Mouse (Mus musculus) midbrain, postnatal 0 days (tissue): ENCODE measurements around the gene Gtf2h4. TPM values are rescaled to one million over a fixed set of nuclear protein-coding genes. Genes with fewer than 3 reads are reported as not detected.

Experiments used
- ATAC-seq: fragments of 200-750 bp; cut with Nextera tagmentation; 2 replicates; pipeline ENCODE4 v1.8.0; 2017; ENCODE audit warnings: moderate number of reproducible peaks, mild to moderate bottlenecking, moderate TSS enrichment, moderate library complexity; ENCODE audit not compliant: low FRiP score
- DNase-seq: peaks from one replicate; pipeline ENCODE4 v3.0.0-alpha.2; 2015; ENCODE audit warnings: low spot score
- H3K27ac ChIP-seq: fragments of 300-500 bp; sonication (generic); 2 replicates; pipeline ENCODE4 v1.5.1; 2014; ENCODE audit warnings: low read depth, mild to moderate bottlenecking, low read length, mixed read lengths
- H3K27me3 ChIP-seq: fragments of 300-500 bp; sonication (generic); 2 replicates; pipeline ENCODE4 v1.6.1; 2014; ENCODE audit warnings: low read length, control low read depth, mixed read lengths; ENCODE audit not compliant: insufficient read depth
- H3K36me3 ChIP-seq: fragments of 300-500 bp; sonication (generic); 2 replicates; pipeline ENCODE4 v1.6.1; 2014; ENCODE audit warnings: low read length, control low read depth, mixed read lengths; ENCODE audit not compliant: insufficient read depth
- H3K4me1 ChIP-seq: fragments of 300-500 bp; sonication (generic); 2 replicates; pipeline ENCODE4 v1.6.1; 2014; ENCODE audit warnings: mild to moderate bottlenecking, control low read depth, antibody characterized with exemption, low read length, mixed read lengths; ENCODE audit not compliant: insufficient read depth
- H3K4me2 ChIP-seq: fragments of 300-500 bp; sonication (generic); 2 replicates; pipeline ENCODE4 v1.6.1; 2014; ENCODE audit warnings: low read depth, mild to moderate bottlenecking, low read length, mixed read lengths; ENCODE audit not compliant: poor library complexity, severe bottlenecking
- H3K4me3 ChIP-seq: fragments of 300-500 bp; sonication (generic); 2 replicates; pipeline ENCODE4 v1.5.1; 2014; ENCODE audit warnings: low read depth, mild to moderate bottlenecking, low read length, moderate library complexity
- H3K9ac ChIP-seq: fragments of 300-500 bp; sonication (generic); replicated peaks from 2 replicates; pipeline ENCODE4 v1.6.1; 2014; ENCODE audit warnings: mild to moderate bottlenecking, low read length, moderate library complexity, mixed read lengths; ENCODE audit not compliant: poor library complexity, severe bottlenecking
- H3K9me3 ChIP-seq: fragments of 300-500 bp; sonication (generic); 2 replicates; pipeline ENCODE4 v1.6.1; 2016; ENCODE audit warnings: low read length, control low read depth
- CTCF ChIP-seq: IDR thresholded peaks from 2 replicates; pipeline ENCODE4 v1.5.1; 2016; ENCODE audit warnings: antibody characterized with exemption, mild to moderate bottlenecking
- WGBS: fragments of 180-500 bp; shearing (Covaris S2); extraction: QIAGEN DNeasy Blood & Tissue Kit; methylation state at CpG from one replicate; pipeline ENCODE4 v1.1.7; 2014; 5-methylcytosine and 5-hydroxymethylcytosine counted together
- polyA plus RNA-seq: library from polyadenylated mRNA; unstranded; fragments of >200 nt; fragmentation: Nextera tagmentation; extraction: Ambion mirVana; gene quantifications from 2 replicates; pipeline ENCODE4 v1.2.1, GENCODE M21; 2015
- total RNA-seq: library from RNA; depleted of rRNA; stranded (reverse); fragments of >200 nt; gene quantifications from 2 replicates; pipeline ENCODE4 v1.2.3, GENCODE M21; 2014

The Gtf2h4 gene
- total and polyA plus RNA-seq, 2 experiments from 2014 or later = 17.8 to 27.7 TPM

GRCm38 (mm10) chr17:35703065-35703464 is 29.5 kb upstream of the Gtf2h4 start:
- ATAC-seq (no peak), DNase-seq (peak; percentile 35)
- H3K4me1 ChIP-seq = peaks cover 16% of the 10 kb centered on the region; the same call in 1 of the 2 replicates
- H3K27ac ChIP-seq = peak overlapping the region; percentile 98
- H3K4me2 ChIP-seq = peak overlapping the region; percentile 80
- no peak for TF ChIP-seq CTCF
- H3K4me3 ChIP-seq = peak overlapping the region; percentile 79
- H3K9me3 ChIP-seq = no peaks in the 10 kb centered on the region
- no peaks in the 10 kb centered on the region for H3K27me3 ChIP-seq
- 2% methylated on average over 2 of the region's 2 CpGs for WGBS
- H3K9ac ChIP-seq = 0 out of 2 replicates have a peak overlapping the region, but pooled peaks have one; percentile 36
- H3K36me3 ChIP-seq = no peaks in the 10 kb centered on the region

GRCm38 (mm10) chr17:35702605-35703004 is 29.1 kb upstream of the Gtf2h4 start:
- ATAC-seq (no peak), DNase-seq (peak; percentile 21)
- H3K36me3 ChIP-seq = no peaks in the 10 kb centered on the region
- no peak for TF ChIP-seq CTCF
- H3K4me1 ChIP-seq = peaks cover 18% of the 10 kb centered on the region; the same call in 1 of the 2 replicates
- peak overlapping the region; percentile 98 for H3K27ac ChIP-seq
- H3K9ac ChIP-seq = peak overlapping the region; percentile 91
- 7% methylated on average over 4 of the region's 4 CpGs for WGBS
- H3K27me3 ChIP-seq = no peaks in the 10 kb centered on the region
- H3K4me2 ChIP-seq = peak overlapping the region; percentile 80
- peak overlapping the region; percentile 79 for H3K4me3 ChIP-seq
- H3K9me3 ChIP-seq = no peaks in the 10 kb centered on the region

- H3K27me3 ChIP-seq = no peaks in the 10 kb centered on the region
- WGBS = 1% methylated on average over 15 of the region's 16 CpGs
- no peak for TF ChIP-seq CTCF
- ATAC-seq = no peak
- H3K4me2 ChIP-seq = peak overlapping the region; percentile 80
- peak overlapping the region; percentile 91 for H3K9ac ChIP-seq
- H3K4me3 ChIP-seq = peak overlapping the region; percentile 79
- no peaks in the 10 kb centered on the region for H3K9me3 ChIP-seq
- peak overlapping the region; percentile 98 for H3K27ac ChIP-seq
- DNase-seq = peak; percentile 47
- peaks cover 23% of the 10 kb centered on the region; the same call in 1 of the 2 replicates for H3K4me1 ChIP-seq
- no peaks in the 10 kb centered on the region for H3K36me3 ChIP-seq
Measured at GRCm38 (mm10) chr17:35701978-35702461, 28.5 kb upstream of the Gtf2h4 start.

- peak; percentile 66 for DNase-seq
- ATAC-seq = no peak
- peak overlapping the region; percentile 98 for H3K27ac ChIP-seq
- H3K4me1 ChIP-seq = peaks cover 28% of the 10 kb centered on the region; the same call in 1 of the 2 replicates
- H3K27me3 ChIP-seq = no peaks in the 10 kb centered on the region
- no peaks in the 10 kb centered on the region for H3K36me3 ChIP-seq
- no peak for TF ChIP-seq CTCF
- no peaks in the 10 kb centered on the region for H3K9me3 ChIP-seq
- peak overlapping the region; percentile 79 for H3K4me3 ChIP-seq
- peak overlapping the region; percentile 91 for H3K9ac ChIP-seq
- under 1% methylated on average over 16 of the region's 16 CpGs for WGBS
- peak overlapping the region; percentile 80 for H3K4me2 ChIP-seq
Measured at GRCm38 (mm10) chr17:35701203-35701977, 27.9 kb upstream of the Gtf2h4 start.

- Histone ChIP-seq H3K9me3 (no peaks in the 10 kb centered on the region), H3K4me2 (peak overlapping the region; percentile 80), H3K4me3 (peak overlapping the region; percentile 79), H3K9ac (peak overlapping the region; percentile 91), H3K4me1 (peaks cover 28% of the 10 kb centered on the region; the same call in 1 of the 2 replicates), H3K36me3 (no peaks in the 10 kb centered on the region), H3K27ac (peak overlapping the region; percentile 98), H3K27me3 (no peaks in the 10 kb centered on the region)
- ATAC-seq (peak; percentile 26; the same call in 1 of the 2 replicates), DNase-seq (peak; percentile 78)
- TF ChIP-seq CTCF = peak; percentile 32
- under 1% methylated on average over 53 of the region's 66 CpGs for WGBS
Measured at GRCm38 (mm10) chr17:35700371-35700961, 26.9 kb upstream of the Gtf2h4 start.
